Mouse (Mus musculus) right cerebral cortex, postnatal 25 days (tissue): ENCODE results near the gene Tcf19.
A peak's percentile ranks its signal among the peaks of the same experiment; 100 is the strongest.
"Not testable (repeated sequence)": the region's sequence is repeated elsewhere in the genome, so short reads cannot be mapped to it uniquely, and the experiment has no call there.

Experiments used
- DNase-seq: peaks from one replicate; pipeline ENCODE4 v3.0.0; 2022

Gene Tcf19

GRCm38 (mm10) chr17:35532360-35532759 is 15.7 kb upstream of the Tcf19 start:
- no peak for DNase-seq

GRCm38 (mm10) chr17:35526644-35527043 is 10.0 kb upstream of the Tcf19 start:
- no peak for DNase-seq

- DNase-seq: no peak
Observed at GRCm38 (mm10) chr17:35524354-35524753, 7.7 kb upstream of the Tcf19 start.

GRCm38 (mm10) chr17:35517526-35517925 is 902 bp upstream of the Tcf19 start:
- no peak for DNase-seq

DNA sequence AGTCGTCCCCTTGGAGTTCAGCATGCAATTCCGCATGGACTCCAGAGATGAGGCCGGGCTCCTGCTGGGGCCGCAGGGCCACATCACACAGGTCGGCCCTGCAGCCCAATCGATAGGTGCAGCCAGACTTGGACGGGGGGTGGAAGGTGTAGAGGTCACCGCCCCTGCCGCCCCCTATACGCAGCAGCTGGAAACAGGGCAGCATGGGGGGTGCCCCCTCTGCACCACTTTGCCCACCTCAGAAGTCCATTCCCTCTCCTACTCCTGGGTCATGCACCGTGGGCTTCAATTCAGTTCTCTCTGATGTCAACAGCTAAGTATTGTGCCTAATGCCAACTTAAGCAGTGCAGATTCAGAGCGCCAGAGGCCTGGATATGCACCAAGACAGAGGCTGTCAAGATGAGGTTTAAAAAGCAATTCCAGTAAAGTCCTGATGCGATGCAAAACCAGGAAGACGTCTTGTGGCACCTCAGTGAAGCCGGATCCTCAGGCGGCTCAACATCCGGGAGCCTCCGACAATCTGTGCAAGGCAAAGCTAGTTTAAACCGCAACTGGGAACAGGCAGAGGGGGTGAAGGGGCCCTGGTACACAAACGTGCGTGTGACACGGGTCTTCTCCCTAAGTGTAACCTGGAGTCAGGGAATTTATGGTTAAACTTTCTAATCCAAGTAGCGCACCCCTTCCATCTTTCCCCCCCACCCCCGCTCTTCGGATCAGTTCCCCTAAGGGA is 548 bp downstream of the Tcf19 start:
- DNase-seq: no peak

DNA sequence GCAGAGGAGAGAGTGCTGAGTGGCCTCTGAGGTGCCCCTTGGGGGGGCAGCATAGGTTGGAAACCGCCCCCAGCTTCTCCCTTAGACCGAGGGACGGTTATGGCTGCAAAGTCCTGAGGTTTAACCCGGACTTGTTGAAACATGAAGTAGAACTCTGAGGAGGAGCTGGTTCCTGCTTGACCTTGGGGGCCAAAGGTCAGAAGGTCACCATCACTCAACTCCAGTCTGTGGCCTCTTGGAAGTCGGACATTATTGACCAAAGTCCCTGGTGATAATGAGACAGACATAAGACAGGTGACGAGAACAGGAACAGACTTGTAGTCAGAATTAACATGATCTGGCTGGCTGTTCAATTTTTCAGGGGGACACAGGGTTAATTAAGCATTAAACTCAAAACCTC is 1.9 kb downstream of the Tcf19 start:
- no peak for DNase-seq

DNA sequence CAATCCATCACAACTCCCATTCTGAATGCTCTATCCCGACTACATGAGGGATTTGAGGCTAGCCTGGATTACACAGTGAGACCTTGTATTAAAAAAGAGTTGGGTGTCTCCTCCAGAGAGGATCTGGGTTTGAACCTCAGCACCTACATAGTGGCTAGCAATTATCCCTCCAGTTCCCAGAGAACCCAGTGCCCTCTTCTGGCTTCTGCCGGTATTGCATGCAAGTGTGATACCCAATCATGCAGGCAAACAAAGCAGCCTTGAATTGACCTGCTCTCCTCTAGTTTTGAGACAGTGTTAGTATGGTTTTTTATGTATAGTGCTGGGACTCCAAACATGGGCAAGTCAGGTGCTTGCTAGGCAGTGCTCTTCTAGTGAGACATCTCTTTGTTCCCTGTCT is 2.7 kb downstream of the Tcf19 start:
- peak; percentile 40 for DNase-seq

DNA sequence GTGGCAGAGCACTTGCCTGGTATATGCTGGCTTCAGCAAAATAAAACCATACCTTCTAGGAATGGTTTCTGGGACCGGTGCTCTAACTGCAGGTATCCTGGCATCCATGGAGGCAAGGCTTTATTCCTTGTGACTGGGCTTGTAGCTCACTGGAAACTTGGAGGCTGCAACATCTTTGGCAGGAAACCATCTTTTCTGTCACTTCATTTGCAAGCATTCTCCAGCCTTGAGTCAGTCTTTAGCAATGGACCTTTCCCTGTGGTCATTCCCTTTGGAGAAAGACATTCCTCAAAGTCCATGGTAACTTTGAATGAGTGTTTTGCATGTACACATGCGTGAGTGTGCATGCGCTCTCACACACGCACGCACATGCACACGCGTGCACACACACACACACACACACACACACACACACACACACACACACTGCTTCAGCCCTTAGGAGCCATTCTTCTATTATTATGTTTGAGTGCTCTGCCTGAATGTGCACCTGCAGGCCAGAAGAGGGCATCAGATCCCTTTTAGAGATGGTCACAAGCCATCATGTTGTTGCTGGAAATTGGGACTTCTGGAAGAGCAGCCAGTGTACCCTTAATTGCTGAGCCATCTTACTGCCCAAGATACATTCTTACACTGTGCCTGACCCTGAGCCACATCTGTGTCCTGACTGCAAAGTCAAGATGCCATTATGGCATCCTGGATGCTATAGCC is 3.6 kb downstream of the Tcf19 start:
- no peak for DNase-seq

DNA sequence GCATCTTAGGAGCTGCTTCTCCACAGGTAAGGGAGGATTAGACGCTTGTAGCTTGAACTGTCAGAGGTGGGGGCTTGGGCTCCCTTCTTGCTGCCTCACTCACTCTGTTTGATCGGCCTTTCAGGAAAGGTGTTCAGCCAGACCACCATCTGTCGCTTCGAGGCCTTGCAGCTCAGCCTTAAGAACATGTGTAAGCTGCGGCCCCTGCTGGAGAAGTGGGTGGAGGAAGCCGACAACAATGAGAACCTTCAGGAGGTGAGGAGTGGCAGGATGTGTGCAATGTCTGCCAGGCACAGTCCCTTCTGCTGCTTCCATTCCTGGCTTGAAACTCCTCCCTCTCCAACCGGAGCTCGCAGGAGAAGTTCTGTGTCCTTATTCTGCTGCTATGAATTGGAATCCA is 7.3 kb downstream of the Tcf19 start:
- DNase-seq: no peak

GRCm38 (mm10) chr17:35508279-35508678 is 8.3 kb downstream of the Tcf19 start:
- not testable (repeated sequence) for DNase-seq

DNA sequence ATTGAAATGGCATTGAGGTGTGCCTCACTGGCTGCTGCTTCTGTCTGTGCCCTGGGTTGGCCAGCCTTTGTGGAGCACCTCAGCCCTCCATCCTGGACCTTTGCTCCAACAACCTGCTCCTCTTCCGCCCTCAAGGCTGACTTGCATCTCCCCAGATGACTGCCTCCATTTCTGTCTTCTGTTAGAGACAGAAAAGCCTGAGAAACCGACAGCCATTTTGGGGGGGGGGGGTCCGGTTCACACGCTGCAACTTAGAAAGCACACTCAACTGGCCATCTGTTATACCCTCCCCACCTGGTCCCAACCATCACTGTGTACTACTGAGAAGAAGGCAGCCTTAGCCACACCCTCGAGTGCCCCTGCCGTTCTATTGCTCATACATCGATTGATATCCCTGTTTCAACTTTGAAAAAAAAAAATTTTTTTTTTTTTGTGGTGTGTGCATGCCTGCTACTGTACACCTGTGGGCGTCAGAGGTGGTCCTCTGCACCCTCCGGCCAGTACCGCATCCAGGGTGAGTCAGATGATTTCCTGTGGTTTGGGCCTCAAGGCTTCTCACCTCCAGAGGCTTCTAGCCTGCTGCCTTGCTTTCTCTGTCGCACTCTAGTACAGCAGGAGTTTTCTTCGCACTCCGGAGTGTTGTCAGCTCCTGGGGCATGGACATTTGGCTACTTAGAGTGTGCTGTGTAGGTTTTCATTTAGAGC is 8.9 kb downstream of the Tcf19 start:
- DNase-seq: no peak

DNA sequence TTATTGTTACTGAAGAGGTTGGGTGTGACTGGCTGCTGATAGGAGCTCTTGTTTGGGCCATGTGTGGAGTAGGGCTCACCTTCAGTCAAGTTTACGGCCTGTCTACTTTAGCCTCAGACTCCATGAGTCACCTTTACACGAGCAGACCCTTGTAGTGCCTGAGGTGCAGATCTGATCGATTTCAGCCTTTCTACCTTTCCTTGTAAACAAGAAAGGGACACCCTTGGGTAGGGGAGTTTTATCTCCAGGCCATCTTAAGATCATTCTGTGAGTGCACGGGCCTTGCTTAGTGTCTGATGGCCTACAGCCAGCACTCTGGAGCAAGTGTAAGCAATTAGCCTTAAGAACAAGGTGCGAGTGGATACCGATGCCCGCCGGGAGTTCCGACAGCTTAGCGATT is 9.7 kb downstream of the Tcf19 start:
- DNase-seq: no peak

DNA sequence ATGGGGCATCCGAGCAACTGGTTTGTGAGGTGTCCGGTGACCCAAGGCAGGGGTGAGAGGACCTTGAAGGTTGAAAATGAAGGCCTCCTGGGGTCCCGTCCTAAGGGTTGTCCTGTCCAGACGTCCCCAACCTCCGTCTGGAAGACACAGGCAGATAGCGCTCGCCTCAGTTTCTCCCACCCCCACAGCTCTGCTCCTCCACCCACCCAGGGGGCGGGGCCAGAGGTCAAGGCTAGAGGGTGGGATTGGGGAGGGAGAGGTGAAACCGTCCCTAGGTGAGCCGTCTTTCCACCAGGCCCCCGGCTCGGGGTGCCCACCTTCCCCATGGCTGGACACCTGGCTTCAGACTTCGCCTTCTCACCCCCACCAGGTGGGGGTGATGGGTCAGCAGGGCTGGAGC is 10.8 kb downstream of the Tcf19 start, which contains the start of gene Pou5f1:
Gene Pou5f1 (plus strand): TSS at position 243 of the 400 bp plus-strand sequence.
- DNase-seq: no peak

- no peak for DNase-seq
Observed at GRCm38 (mm10) chr17:35504628-35505481, 11.8 kb downstream of the Tcf19 start.

- no peak for DNase-seq
Observed at GRCm38 (mm10) chr17:35503849-35504248, 12.8 kb downstream of the Tcf19 start.

- no peak for DNase-seq
Observed at GRCm38 (mm10) chr17:35502762-35503161, 13.9 kb downstream of the Tcf19 start.

GRCm38 (mm10) chr17:35502226-35502625 is 14.4 kb downstream of the Tcf19 start:
- no peak for DNase-seq

DNA sequence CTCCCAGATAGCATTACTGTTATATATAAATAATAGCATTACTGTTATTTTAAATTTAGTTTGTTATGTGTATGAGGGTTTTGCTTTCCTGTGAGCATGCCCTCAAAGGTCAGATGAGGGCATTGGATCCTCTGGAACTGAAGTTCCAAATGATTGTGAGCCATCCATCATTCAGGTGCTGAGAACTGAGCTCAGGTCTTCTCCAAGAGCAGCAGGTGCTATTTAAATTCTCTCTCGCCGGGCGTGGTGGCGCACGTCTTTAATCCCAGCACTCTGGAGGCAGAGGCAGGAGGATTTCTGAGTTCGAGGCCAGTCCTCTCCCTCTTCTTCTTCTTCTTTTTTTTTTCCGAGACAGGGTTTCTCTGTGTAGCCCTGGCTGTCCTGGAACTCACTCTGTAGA is 19.5 kb downstream of the Tcf19 start:
- no peak for DNase-seq

- no peak for DNase-seq
Observed at GRCm38 (mm10) chr17:35490320-35490719, 26.3 kb downstream of the Tcf19 start.

GRCm38 (mm10) chr17:35488041-35488440 is 28.6 kb downstream of the Tcf19 start:
- no peak for DNase-seq

DNA sequence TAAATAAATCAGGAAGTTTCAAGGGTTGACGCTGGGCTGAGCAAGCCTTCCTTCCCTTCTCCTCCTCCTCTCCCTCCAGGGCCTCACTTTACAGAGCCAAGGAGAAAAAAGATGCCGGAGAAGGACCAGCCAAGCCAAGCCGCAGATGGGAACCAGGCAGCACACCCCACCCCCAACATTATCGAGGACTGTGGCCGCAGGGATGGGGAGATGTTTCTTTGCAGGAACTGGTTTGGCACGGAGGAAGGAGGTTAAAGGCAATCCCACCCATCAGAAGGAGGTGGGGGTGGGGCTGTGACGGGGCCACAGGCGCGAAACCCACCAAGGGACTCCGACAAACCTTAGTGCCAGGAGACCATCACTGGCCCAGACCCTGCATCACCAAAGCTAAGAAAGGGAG is 29.9 kb downstream of the Tcf19 start:
- DNase-seq: no peak

DNA sequence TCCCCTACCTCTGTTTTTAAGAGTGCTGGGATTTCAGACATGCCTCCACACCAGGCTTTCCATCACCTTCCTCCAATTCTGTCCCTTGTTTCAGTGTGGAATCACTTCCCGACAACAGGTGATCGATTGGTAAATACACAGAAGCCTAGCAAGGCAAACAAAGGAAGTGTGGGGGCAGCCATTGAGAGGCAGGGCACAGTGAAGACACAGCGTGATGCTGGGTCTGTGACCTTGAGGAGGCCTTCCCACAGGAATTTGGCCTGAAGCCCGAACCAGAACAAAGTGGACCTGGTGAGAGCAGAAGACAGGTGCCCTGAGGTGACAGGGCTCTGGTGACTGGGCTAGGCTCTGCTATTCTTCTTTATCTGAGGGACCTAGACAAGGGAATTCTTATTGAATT is 30.9 kb downstream of the Tcf19 start:
- DNase-seq: no peak

DNA sequence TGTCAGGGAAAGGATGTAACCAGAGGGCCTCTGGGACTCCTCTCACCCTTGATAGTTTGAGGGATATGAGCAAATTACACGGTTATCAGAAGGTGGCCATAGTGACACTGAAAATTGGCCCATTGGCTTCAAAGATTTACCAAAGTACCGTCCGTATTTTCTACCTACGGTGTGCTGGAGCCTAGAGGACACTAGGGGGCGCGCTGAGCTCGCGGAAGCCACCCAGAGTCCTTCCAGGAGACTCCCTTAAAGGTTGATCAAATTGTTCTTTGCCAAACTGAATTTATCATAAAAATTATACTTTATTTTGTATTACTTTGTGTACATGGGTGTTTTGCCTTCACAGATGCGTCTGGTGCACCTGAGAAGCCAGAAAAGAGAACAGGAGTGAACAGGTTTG is 32.6 kb downstream of the Tcf19 start:
- DNase-seq: peak; percentile 32
